In genomic region chr3:123256181-123257101, GRCm38 (mm10) we compare ENCODE assay signal across 13 mouse cellular contexts. TPM values are rescaled to one million over a fixed set of nuclear protein-coding genes. Genes with fewer than 3 reads are reported as not detected.
DNase-seq lines count a peak whose midpoint lies in the region; ATAC-seq and TF ChIP-seq lines count a peak whose summit lies in the region.
"Had no signal": no experiment of that assay in that cellular context is flagged by ENCODE, and none has a peak within 500 bp of the region (broad histone marks: within the 10 kb centered on the region; RNA-seq: fewer than 3 reads in every experiment).

No protein-coding gene starts in this region.

- H3K4me1 ChIP-seq in liver, embryonic 12.5 days, result peaks cover 11% of the 10 kb centered on the region
- H3K4me1 ChIP-seq in liver, postnatal 0 days (ENCODE audit: insufficient read depth), result no peaks in the 10 kb centered on the region
- peaks cover 3 to 6% of the 10 kb centered on the region in 2 experiments; a peak in 1 of 4 replicates for H3K4me1 ChIP-seq in MEL (ENCODE audit: control insufficient read depth in 1 of 2, insufficient read depth in 2 of 2, low read length in 2 of 2)
- peaks cover 3% of the 10 kb centered on the region; the same call in 1 of the 2 replicates for H3K4me1 ChIP-seq in embryonic fibroblast, embryonic 13.5 days (ENCODE audit: control insufficient read depth, insufficient read depth, low read length)
- H3K4me1 ChIP-seq in hindbrain, embryonic 10.5 days (replicated peaks), result no peaks in the 10 kb centered on the region
- H3K4me1 ChIP-seq: midbrain, embryonic 15.5 days had no signal

- H3K9ac ChIP-seq in liver, embryonic 12.5 days, result no peak overlapping the region
- no peak overlapping the region for H3K9ac ChIP-seq in liver, postnatal 0 days (replicated peaks)
- H3K9ac ChIP-seq in MEL (ENCODE audit: control insufficient read depth, low read depth, low read length, poor library complexity, severe bottlenecking), result peak overlapping the region; percentile 43
- H3K9ac ChIP-seq: forebrain, embryonic 13.5 days; midbrain, embryonic 15.5 days had no signal

- TF ChIP-seq EP300 in liver, postnatal 0 days (IDR thresholded peaks at IDR 0.05; ENCODE audit: low read depth), result no peak
- peak; percentile 72 to 81 for TF ChIP-seq EP300 in MEL (IDR thresholded peaks at IDR 0.05; ENCODE audit: low read depth in 1 of 2, low read length in 2 of 2)

- WGBS in liver, embryonic 12.5 days (ENCODE audit: insufficient replicate concordance), result 39% methylated on average over 11 of the region's 11 CpGs
- WGBS in liver, postnatal 0 days (ENCODE audit: insufficient replicate concordance), result 46% methylated on average over 11 of the region's 11 CpGs
- WGBS in hindbrain, embryonic 10.5 days, result 83% methylated on average over 11 of the region's 11 CpGs

- H3ac ChIP-seq in myocyte (ENCODE audit: control insufficient read depth, insufficient read length), result no peak overlapping the region

- no peak overlapping the region for H3K4me3 ChIP-seq in liver, embryonic 12.5 days
- no peak overlapping the region for H3K4me3 ChIP-seq in liver, postnatal 0 days (ENCODE audit: low read depth, low read length)
- H3K4me3 ChIP-seq in MEL (ENCODE audit: control insufficient read depth in 1 of 2, insufficient read depth in 1 of 2, low read depth in 2 of 2, low read length in 2 of 2) (peak overlapping the region; percentile 31 to 44; a peak in 3 of 4 replicates), myocyte (peak overlapping the region; percentile 16)
- no peak overlapping the region for H3K4me3 ChIP-seq in embryonic fibroblast, embryonic 13.5 days (ENCODE audit: insufficient read depth, low read length)
- no peak overlapping the region for H3K4me3 ChIP-seq in hindbrain, embryonic 10.5 days
- H3K4me3 ChIP-seq: forebrain, embryonic 13.5 days; midbrain, embryonic 15.5 days had no signal

- no peak for TF ChIP-seq CTCF in liver, postnatal 0 days (IDR thresholded peaks at IDR 0.05; ENCODE audit: low read depth)
- TF ChIP-seq CTCF in MEL (IDR thresholded peaks at IDR 0.05 in 2 of 3, conservative IDR thresholded peaks at IDR 0.05 in 1 of 3; ENCODE audit: control insufficient read depth in 1 of 3, insufficient read depth in 1 of 3, low read depth in 2 of 3, low read length in 3 of 3, poor library complexity in 1 of 3, severe bottlenecking in 1 of 3), result no peak
- TF ChIP-seq CTCF in embryonic fibroblast, embryonic 13.5 days (IDR thresholded peaks at IDR 0.05; ENCODE audit: borderline replicate concordance, insufficient read depth, low read length), result no peak

- H3K4me2 ChIP-seq in liver, embryonic 12.5 days, result peak overlapping the region; percentile 28
- no peak overlapping the region for H3K4me2 ChIP-seq in liver, postnatal 0 days (ENCODE audit: low read depth, low read length)
- peak overlapping the region; percentile 65 for H3K4me2 ChIP-seq in myocyte (ENCODE audit: low read depth)
- H3K4me2 ChIP-seq: forebrain, embryonic 13.5 days; midbrain, embryonic 15.5 days had no signal

- H3K27ac ChIP-seq in liver, embryonic 12.5 days, result no peak overlapping the region
- no peak overlapping the region for H3K27ac ChIP-seq in liver, postnatal 0 days (ENCODE audit: low read depth)
- H3K27ac ChIP-seq in MEL (ENCODE audit: control insufficient read depth, low read depth, low read length), result peak overlapping the region; percentile 76
- H3K27ac ChIP-seq in embryonic fibroblast, embryonic 13.5 days (ENCODE audit: insufficient read depth, low read length), result peak overlapping the region; percentile 62
- H3K27ac ChIP-seq in hindbrain, embryonic 10.5 days, result no peak overlapping the region
- H3K27ac ChIP-seq: forebrain, embryonic 13.5 days; midbrain, embryonic 15.5 days had no signal

- no peak for DNase-seq in liver, postnatal 0 days
- peak; percentile 95 for DNase-seq in MEL (ENCODE audit: low read depth, low spot score)
- DNase-seq in hindbrain, embryonic 10.5 days (ENCODE audit: low spot score), result no peak
- DNase-seq in layer of hippocampus, adult 11-12 months (ENCODE audit: low spot score), result no peak
- DNase-seq in layer of hippocampus, adult 18-20 months (ENCODE audit: low spot score in 2 of 2), result no peak
- DNase-seq: adrenal gland, postnatal 10 days; kidney, adult 18-20 months; lung, adult 2 months had no signal

- peak; percentile 77 for ATAC-seq in liver, embryonic 12.5 days
- ATAC-seq in liver, postnatal 0 days, result no peak; the same call in 1 of the 2 replicates
- ATAC-seq: forebrain, embryonic 13.5 days; midbrain, embryonic 15.5 days had no signal

- H3K27me3 ChIP-seq in liver, embryonic 12.5 days (replicated peaks), result no peaks in the 10 kb centered on the region
- H3K27me3 ChIP-seq in liver, postnatal 0 days (ENCODE audit: insufficient read depth, low read length), result no peaks in the 10 kb centered on the region
- H3K27me3 ChIP-seq in MEL (ENCODE audit: control insufficient read depth in 1 of 2, insufficient read depth in 2 of 2, low read length in 2 of 2), result no peaks in the 10 kb centered on the region
- no peaks in the 10 kb centered on the region for H3K27me3 ChIP-seq in myocyte (ENCODE audit: control insufficient read depth, insufficient read depth, insufficient read length)
- H3K27me3 ChIP-seq in hindbrain, embryonic 10.5 days (ENCODE audit: insufficient read depth, poor library complexity, severe bottlenecking), result no peaks in the 10 kb centered on the region
- H3K27me3 ChIP-seq: forebrain, embryonic 13.5 days; midbrain, embryonic 15.5 days had no signal

- no peaks in the 10 kb centered on the region for H3K36me3 ChIP-seq in liver, embryonic 12.5 days
- no peaks in the 10 kb centered on the region for H3K36me3 ChIP-seq in liver, postnatal 0 days (replicated peaks; ENCODE audit: insufficient read depth, low read length)
- H3K36me3 ChIP-seq in MEL (ENCODE audit: control insufficient read depth in 1 of 2, insufficient read depth in 2 of 2, low read length in 2 of 2), result peaks cover 0 to 5% of the 10 kb centered on the region in 2 experiments; a peak in 2 of 4 replicates
- H3K36me3 ChIP-seq in myocyte (ENCODE audit: control insufficient read depth, insufficient read depth), result no peaks in the 10 kb centered on the region
- no peaks in the 10 kb centered on the region for H3K36me3 ChIP-seq in hindbrain, embryonic 10.5 days
- H3K36me3 ChIP-seq: midbrain, embryonic 15.5 days had no signal

- no peak for TF ChIP-seq POLR2A in MEL (IDR thresholded peaks at IDR 0.05; ENCODE audit: control insufficient read depth in 1 of 2, insufficient read depth in 1 of 2, low read depth in 1 of 2, low read length in 2 of 2, poor library complexity in 1 of 2)
- TF ChIP-seq POLR2A in embryonic fibroblast, embryonic 13.5 days (IDR thresholded peaks at IDR 0.05; ENCODE audit: low read depth, low read length), result no peak
- TF ChIP-seq POLR2A in myocyte (IDR thresholded peaks at IDR 0.05; ENCODE audit: insufficient read length, low read depth), result no peak

- H3K9me3 ChIP-seq in liver, embryonic 12.5 days (replicated peaks), result no peaks in the 10 kb centered on the region
- no peaks in the 10 kb centered on the region for H3K9me3 ChIP-seq in liver, postnatal 0 days (ENCODE audit: low read length)
- no peaks in the 10 kb centered on the region for H3K9me3 ChIP-seq in MEL (replicated peaks; ENCODE audit: insufficient read depth, low read length)
- H3K9me3 ChIP-seq in hindbrain, embryonic 10.5 days, result no peaks in the 10 kb centered on the region
- H3K9me3 ChIP-seq: midbrain, embryonic 15.5 days had no signal

- TF ChIP-seq RAD21 in MEL (IDR thresholded peaks at IDR 0.05; ENCODE audit: low read depth, low read length), result no peak

- H3K79me2 ChIP-seq in MEL (ENCODE audit: control insufficient read depth, insufficient read depth, low read length, poor library complexity), result no peaks in the 10 kb centered on the region
- H3K79me2 ChIP-seq in myocyte (ENCODE audit: control insufficient read depth, insufficient read depth), result no peaks in the 10 kb centered on the region

TF ChIP-seq in MEL, 35 proteins besides CTCF, POLR2A, EP300 and RAD21 (continues in another document):
- TF ChIP-seq KAT2A (conservative IDR thresholded peaks at IDR 0.05; ENCODE audit: low read depth, low read length) (no peak), CHD2 (IDR thresholded peaks at IDR 0.05; ENCODE audit: low read length) (no peak), UBTF (IDR thresholded peaks at IDR 0.05; ENCODE audit: borderline replicate concordance, insufficient read depth, low read depth, low read length) (no peak), ETS1 (IDR thresholded peaks at IDR 0.05; ENCODE audit: low read depth, low read length) (peak; percentile 77)

TF ChIP-seq in myocyte, 11 proteins besides CTCF, POLR2A, EP300 and RAD21 (continues in another document):
- TF ChIP-seq TCF12 (IDR thresholded peaks at IDR 0.05; ENCODE audit: insufficient read depth, poor library complexity, severe bottlenecking), result no peak
- no peak for TF ChIP-seq CEBPB (IDR thresholded peaks at IDR 0.05; ENCODE audit: insufficient read depth, poor library complexity, severe bottlenecking)
- no peak for TF ChIP-seq TCF3 (IDR thresholded peaks at IDR 0.05; ENCODE audit: insufficient read length, low read depth)
- no peak for TF ChIP-seq REST (IDR thresholded peaks at IDR 0.05; ENCODE audit: insufficient read depth, insufficient read length)
- no peak for TF ChIP-seq MAX (IDR thresholded peaks at IDR 0.05; ENCODE audit: low read depth)
- TF ChIP-seq USF1 (IDR thresholded peaks at IDR 0.05; ENCODE audit: low read depth), result no peak

RNA-seq across cellular contexts. Expression of gene Sec24d, which starts 10.8 kb away (rescaled TPM):
- polyA plus RNA-seq in liver, embryonic 12.5 days (2016; fragmentation: Nextera tagmentation; extraction: Ambion mirVana), result 18.8 and 21.6 TPM in 2 replicates
- polyA plus RNA-seq in liver, postnatal 0 days (2015; fragmentation: Nextera tagmentation; extraction: Ambion mirVana), result 18.5 and 19.8 TPM in 2 replicates
- 10.3 and 12.2 TPM in 2 replicates for total RNA-seq in MEL (2012; rRNA removed)
- polyA plus RNA-seq in MEL (2012; ENCODE audit: insufficient read depth in 1 of 2, insufficient read length in 2 of 2, low read depth in 1 of 2, low replicate concordance in 2 of 2, missing spikeins in 1 of 2), result 10 to 100 TPM in 1 of 2 experiments, not detected in 1; 23.9 TPM
- polyA plus RNA-seq in embryonic fibroblast, embryonic 13.5 days (2011; ENCODE audit: insufficient read length, low read depth, missing spikeins), result 156 and 157 TPM in 2 replicates
- 36.8 TPM for polyA plus RNA-seq in myocyte (2012; fragmentation: generic; extraction: Trizol)
- polyA plus RNA-seq in hindbrain, embryonic 10.5 days (2016; fragmentation: Nextera tagmentation; extraction: Ambion mirVana), result 20.1 and 20.2 TPM in 2 replicates
- 10 to 100 TPM; 22.0 to 24.2 TPM for total RNA-seq in layer of hippocampus, adult 18-20 months (2021)

RNA-seq across cellular contexts. Expression of gene Synpo2, which starts 20.5 kb away (rescaled TPM):
- polyA plus RNA-seq in liver, embryonic 12.5 days (2016; fragmentation: Nextera tagmentation; extraction: Ambion mirVana), result 0.89 and 0.96 TPM in 2 replicates
- polyA plus RNA-seq in liver, postnatal 0 days (2015; fragmentation: Nextera tagmentation; extraction: Ambion mirVana), result 0.06 and 0.27 TPM in 2 replicates
- 0.04 TPM in 1 of 2 replicates, not detected in the other for total RNA-seq in MEL (2012; rRNA removed)
- not detected for polyA plus RNA-seq in MEL (2012; ENCODE audit: insufficient read depth in 1 of 2, insufficient read length in 2 of 2, low read depth in 1 of 2, low replicate concordance in 2 of 2, missing spikeins in 1 of 2)
- polyA plus RNA-seq in embryonic fibroblast, embryonic 13.5 days (2011; ENCODE audit: insufficient read length, low read depth, missing spikeins), result 6.2 and 9.6 TPM in 2 replicates
- polyA plus RNA-seq in myocyte (2012; fragmentation: generic; extraction: Trizol), result 24.4 TPM
- polyA plus RNA-seq in hindbrain, embryonic 10.5 days (2016; fragmentation: Nextera tagmentation; extraction: Ambion mirVana), result 2.8 and 3.4 TPM in 2 replicates
- 1 to 10 TPM; 4.4 TPM for total RNA-seq in layer of hippocampus, adult 18-20 months (2021)

Comparison
In these comparisons a context has a peak if more than half of its experiments do, and no peak if none do; other contexts are left out.
1. H3K27ac ChIP-seq: peak in MEL (single experiment) and embryonic fibroblast, embryonic 13.5 days (single experiment); none in liver, embryonic 12.5 days (single experiment), liver, postnatal 0 days (single experiment) and hindbrain, embryonic 10.5 days (single experiment).
2. H3K4me3 ChIP-seq: peak in MEL (2 of 2) and myocyte (single experiment); none in liver, embryonic 12.5 days (single experiment), liver, postnatal 0 days (single experiment), embryonic fibroblast, embryonic 13.5 days (single experiment) and hindbrain, embryonic 10.5 days (single experiment).